Mouse (Mus musculus) ES-E14 (cell line): ENCODE measurements around the gene Nr2f1.

Experiments
- HCFC1 ChIP-seq: IDR thresholded peaks from 2 replicates; pipeline ENCODE4 v1.6.1; 2012; ENCODE audit warnings: low read length, inconsistent platforms, borderline replicate concordance; ENCODE audit not compliant: insufficient read depth
- MAFK ChIP-seq: IDR thresholded peaks from 2 replicates; pipeline ENCODE4 v1.6.1; 2014; ENCODE audit warnings: mild to moderate bottlenecking, low read depth, low read length, inconsistent platforms; ENCODE audit not compliant: insufficient read depth
- ZC3H11A ChIP-seq: IDR thresholded peaks from 2 replicates; pipeline ENCODE4 v1.6.1; 2012; ENCODE audit warnings: low read depth, mild to moderate bottlenecking, inconsistent platforms, low read length, borderline replicate concordance

GRCm38 (mm10) chr13:78175821-78176380 is 23.7 kb downstream of the Nr2f1 start:
- TF ChIP-seq HCFC1 (no peak), MAFK (no peak), ZC3H11A (peak; percentile 9; the same call in 1 of the 2 replicates)
